Mouse (Mus musculus) skeletal muscle tissue, adult 2 months (tissue): ENCODE measurements at regions not wholly inside any gene's neighbourhood (a gene's known extent, or its start where the extent isn't known, plus 50 kb on each side); places are given as distances from the start of the nearest gene placed in this dataset.
A peak's percentile ranks its signal among the peaks of the same experiment; 100 is the strongest.

Experiments used
- DNase-seq: peaks from one replicate; pipeline ENCODE4 v3.0.0-alpha.2; 2012; ENCODE audit warnings: low read depth, low spot score

- DNase-seq, result no peak
Measured at GRCm38 (mm10) chr3:134605356-134605771, 223.4 kb upstream of the Tacr3 start.

GRCm38 (mm10) chr3:134610244-134610643 is 218.6 kb upstream of the Tacr3 start:
- no peak for DNase-seq

GRCm38 (mm10) chr3:134611516-134612297 is 217.1 kb upstream of the Tacr3 start:
- no peak for DNase-seq

- DNase-seq, result no peak
Measured at GRCm38 (mm10) chr3:134612298-134612616, 216.6 kb upstream of the Tacr3 start.

GRCm38 (mm10) chr3:134629166-134630134 is 199.4 kb upstream of the Tacr3 start:
- peak; percentile 30 for DNase-seq

GRCm38 (mm10) chr3:134630135-134630516 is 198.7 kb upstream of the Tacr3 start:
- peak; percentile 7 for DNase-seq

GRCm38 (mm10) chr3:134648727-134649445 is 179.9 kb upstream of the Tacr3 start:
- DNase-seq, result no peak

- DNase-seq, result no peak
Measured at GRCm38 (mm10) chr3:134654051-134654450, 174.8 kb upstream of the Tacr3 start.

- no peak for DNase-seq
Measured at GRCm38 (mm10) chr3:134694893-134695292, 133.9 kb upstream of the Tacr3 start.

GRCm38 (mm10) chr3:134718620-134719019 is 110.2 kb upstream of the Tacr3 start:
- no peak for DNase-seq

- DNase-seq, result no peak
Measured at GRCm38 (mm10) chr3:134735684-134736083, 93.1 kb upstream of the Tacr3 start.

- no peak for DNase-seq
Measured at GRCm38 (mm10) chr3:134761108-134761507, 67.7 kb upstream of the Tacr3 start.

- DNase-seq, result no peak
Measured at GRCm38 (mm10) chr3:134763264-134763936, 65.4 kb upstream of the Tacr3 start.
